Mouse (Mus musculus): ENCODE results near the gene Lin52.

Gene Lin52

GRCm38 (mm10) chr12:84450718-84451646 lies at the start of gene Lin52, which contains the start of gene Aldh6a1:
Gene Lin52 (plus strand): TSS chr12:84451422.
Gene Aldh6a1 (minus strand): TSS chr12:84451004.
- DNase-seq (ENCODE audit: low read depth, low spot score), result peak; percentile 100

- DNase-seq (ENCODE audit: low read depth, low spot score), result no peak
Measured at GRCm38 (mm10) chr12:84402923-84403322, 48.3 kb upstream of the Lin52 start.

GRCm38 (mm10) chr12:84404541-84404940 lies 46.7 kb upstream of the Lin52 start:
- no peak for DNase-seq (ENCODE audit: low read depth, low spot score)

- DNase-seq (ENCODE audit: low read depth, low spot score), result no peak
Measured at GRCm38 (mm10) chr12:84407259-84407658, 44.0 kb upstream of the Lin52 start.

GRCm38 (mm10) chr12:84407874-84408818 lies 43.1 kb upstream of the Lin52 start:
- no peak for DNase-seq (ENCODE audit: low read depth, low spot score)

- DNase-seq (ENCODE audit: low read depth, low spot score), result peak; percentile 68
Measured at GRCm38 (mm10) chr12:84408819-84409507, 42.3 kb upstream of the Lin52 start, which contains the start of the genes Entpd5 and Bbof1. Gene Entpd5 (minus strand): TSS chr12:84409029. Gene Bbof1 (plus strand): TSS chr12:84409071.

GRCm38 (mm10) chr12:84416834-84417604 lies 34.2 kb upstream of the Lin52 start, which contains the start of gene Rnf113a2:
Gene Rnf113a2 (plus strand): TSS chr12:84417196.
- peak; percentile 93 for DNase-seq (ENCODE audit: low read depth, low spot score)

GRCm38 (mm10) chr12:84417605-84417922 lies 33.7 kb upstream of the Lin52 start:
- DNase-seq (ENCODE audit: low read depth, low spot score), result no peak

- no peak for DNase-seq (ENCODE audit: low read depth, low spot score)
Measured at GRCm38 (mm10) chr12:84423990-84424389, 27.2 kb upstream of the Lin52 start.

GRCm38 (mm10) chr12:84429825-84430224 lies 21.4 kb upstream of the Lin52 start:
- DNase-seq (ENCODE audit: low read depth, low spot score), result no peak

GRCm38 (mm10) chr12:84438697-84439096 lies 12.5 kb upstream of the Lin52 start:
- no peak for DNase-seq (ENCODE audit: low read depth, low spot score)

GRCm38 (mm10) chr12:84442526-84442925 lies 8.7 kb upstream of the Lin52 start:
- no peak for DNase-seq (ENCODE audit: low read depth, low spot score)

- no peak for DNase-seq (ENCODE audit: low read depth, low spot score)
Measured at GRCm38 (mm10) chr12:84447386-84447785, 3.8 kb upstream of the Lin52 start.

GRCm38 (mm10) chr12:84448181-84448580 lies 3.0 kb upstream of the Lin52 start:
- no peak for DNase-seq (ENCODE audit: low read depth, low spot score)

- DNase-seq (ENCODE audit: low read depth, low spot score), result no peak
Measured at GRCm38 (mm10) chr12:84449887-84450286, 1.3 kb upstream of the Lin52 start.

- DNase-seq (ENCODE audit: low read depth, low spot score), result peak; percentile 49
Measured at GRCm38 (mm10) chr12:84450351-84450717, 888 bp upstream of the Lin52 start.

GRCm38 (mm10) chr12:84451801-84452200 lies 579 bp downstream of the Lin52 start:
- DNase-seq (ENCODE audit: low read depth, low spot score), result peak; percentile 9

GRCm38 (mm10) chr12:84456911-84457310 lies 5.7 kb downstream of the Lin52 start:
- no peak for DNase-seq (ENCODE audit: low read depth, low spot score)

- DNase-seq (ENCODE audit: low read depth, low spot score), result no peak
Measured at GRCm38 (mm10) chr12:84459845-84460244, 8.6 kb downstream of the Lin52 start.

GRCm38 (mm10) chr12:84461416-84461815 lies 10.2 kb downstream of the Lin52 start:
- DNase-seq (ENCODE audit: low read depth, low spot score), result no peak

GRCm38 (mm10) chr12:84462856-84463255 lies 11.6 kb downstream of the Lin52 start:
- no peak for DNase-seq (ENCODE audit: low read depth, low spot score)

Data from skeletal muscle tissue, adult 2 months (tissue).